In the genomic region with DNA sequence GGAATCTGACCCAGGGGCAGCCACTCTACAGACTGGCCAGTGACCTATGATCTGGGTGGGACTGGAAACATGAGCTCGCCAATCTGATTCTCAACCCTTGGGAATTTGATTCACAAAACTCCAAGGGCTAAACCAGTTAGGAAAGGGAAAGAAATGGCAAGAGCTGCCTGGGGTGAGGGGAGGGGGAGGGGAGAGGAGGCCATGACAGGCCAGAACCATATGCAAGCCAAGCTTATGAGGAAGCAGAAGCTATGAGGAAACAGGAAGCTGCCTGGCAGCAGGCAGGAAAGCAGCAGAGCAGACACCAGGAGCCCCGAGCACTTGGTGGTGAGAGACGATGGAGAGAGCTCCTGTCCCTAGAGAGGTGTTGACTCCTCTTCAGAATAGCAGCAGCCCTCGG, we compare ENCODE assay signal across 9 mouse cellular contexts.
DNase-seq lines count a peak whose midpoint lies in the region; ATAC-seq and TF ChIP-seq lines count a peak whose summit lies in the region.
"Had no signal": no experiment of that assay in that cellular context is flagged by ENCODE, and none has a peak within 500 bp of the region (broad histone marks: within the 10 kb centered on the region; RNA-seq: fewer than 3 reads in every experiment).

No protein-coding gene starts in this region.

- H3K4me1 ChIP-seq in midbrain, embryonic 10.5 days, result peaks cover 39% of the 10 kb centered on the region
- peaks cover 17% of the 10 kb centered on the region for H3K4me1 ChIP-seq in midbrain, embryonic 13.5 days (replicated peaks)
- H3K4me1 ChIP-seq in embryonic facial prominence, embryonic 10.5 days, result peaks cover 45% of the 10 kb centered on the region
- peaks cover 24% of the 10 kb centered on the region for H3K4me1 ChIP-seq in limb, embryonic 15.5 days
- no peaks in the 10 kb centered on the region for H3K4me1 ChIP-seq in forebrain, postnatal 0 days (ENCODE audit: insufficient read depth)

- no peak overlapping the region for H3K4me2 ChIP-seq in midbrain, embryonic 13.5 days (replicated peaks)
- H3K4me2 ChIP-seq in limb, embryonic 15.5 days, result no peak overlapping the region
- H3K4me2 ChIP-seq in forebrain, postnatal 0 days (ENCODE audit: low read depth), result no peak overlapping the region
- H3K4me2 ChIP-seq: hindbrain, embryonic 15.5 days had no signal

- no peak for TF ChIP-seq CTCF in forebrain, postnatal 0 days (IDR thresholded peaks at IDR 0.05; ENCODE audit: low read depth)
- TF ChIP-seq CTCF in left cerebral cortex, adult 2 months (IDR thresholded peaks at IDR 0.05), result no peak

- peaks cover 48% of the 10 kb centered on the region for H3K27me3 ChIP-seq in midbrain, embryonic 10.5 days (ENCODE audit: low read depth, poor library complexity, severe bottlenecking)
- peaks cover 46% of the 10 kb centered on the region for H3K27me3 ChIP-seq in midbrain, embryonic 13.5 days
- H3K27me3 ChIP-seq in embryonic facial prominence, embryonic 10.5 days (replicated peaks; ENCODE audit: low read depth, poor library complexity, severe bottlenecking), result peaks cover 4% of the 10 kb centered on the region; the same call in 1 of the 2 replicates
- H3K27me3 ChIP-seq in limb, embryonic 15.5 days, result no peaks in the 10 kb centered on the region
- H3K27me3 ChIP-seq in forebrain, postnatal 0 days (ENCODE audit: insufficient read depth, low read length), result peaks cover 6% of the 10 kb centered on the region; the same call in 1 of the 2 replicates
- H3K27me3 ChIP-seq: hindbrain, embryonic 15.5 days had no signal

- WGBS in midbrain, embryonic 10.5 days, result 27% methylated on average over 4 of the region's 4 CpGs
- WGBS in midbrain, embryonic 13.5 days, result 53% methylated on average over 4 of the region's 4 CpGs
- 14% methylated on average over 4 of the region's 4 CpGs for WGBS in embryonic facial prominence, embryonic 10.5 days
- 42% methylated on average over 4 of the region's 4 CpGs for WGBS in limb, embryonic 15.5 days
- 67% methylated on average over 4 of the region's 4 CpGs for WGBS in forebrain, postnatal 0 days

- no peaks in the 10 kb centered on the region for H3K36me3 ChIP-seq in midbrain, embryonic 10.5 days
- no peaks in the 10 kb centered on the region for H3K36me3 ChIP-seq in midbrain, embryonic 13.5 days
- H3K36me3 ChIP-seq in embryonic facial prominence, embryonic 10.5 days (replicated peaks), result no peaks in the 10 kb centered on the region
- H3K36me3 ChIP-seq in limb, embryonic 15.5 days, result no peaks in the 10 kb centered on the region
- H3K36me3 ChIP-seq in forebrain, postnatal 0 days (ENCODE audit: insufficient read depth), result no peaks in the 10 kb centered on the region
- H3K36me3 ChIP-seq: hindbrain, embryonic 15.5 days had no signal

- H3K27ac ChIP-seq in midbrain, embryonic 10.5 days (replicated peaks), result no peak overlapping the region; the same call in 1 of the 2 replicates
- no peak overlapping the region for H3K27ac ChIP-seq in midbrain, embryonic 13.5 days
- H3K27ac ChIP-seq in embryonic facial prominence, embryonic 10.5 days (replicated peaks), result peak overlapping the region; percentile 73
- H3K27ac ChIP-seq in limb, embryonic 15.5 days, result 0 out of 2 replicates have a peak overlapping the region, but pooled peaks have one; percentile 28
- no peak overlapping the region for H3K27ac ChIP-seq in forebrain, postnatal 0 days (ENCODE audit: low read depth, low read length)
- no peak overlapping the region for H3K27ac ChIP-seq in left cerebral cortex, adult 2 months
- H3K27ac ChIP-seq: hindbrain, embryonic 15.5 days had no signal

- no peak for ATAC-seq in midbrain, embryonic 13.5 days
- ATAC-seq in limb, embryonic 15.5 days (ENCODE audit: insufficient number of reproducible peaks, low FRiP score, low TSS enrichment, low read depth), result no peak
- ATAC-seq in forebrain, postnatal 0 days, result no peak

- 0 out of 2 replicates have a peak, but pooled peaks cover 3% of the 10 kb centered on the region for H3K9me3 ChIP-seq in midbrain, embryonic 10.5 days (replicated peaks)
- no peaks in the 10 kb centered on the region for H3K9me3 ChIP-seq in midbrain, embryonic 13.5 days
- H3K9me3 ChIP-seq in embryonic facial prominence, embryonic 10.5 days, result no peaks in the 10 kb centered on the region
- H3K9me3 ChIP-seq in limb, embryonic 15.5 days, result no peaks in the 10 kb centered on the region
- no peaks in the 10 kb centered on the region for H3K9me3 ChIP-seq in forebrain, postnatal 0 days (ENCODE audit: low read length)
- H3K9me3 ChIP-seq: hindbrain, embryonic 15.5 days had no signal

- no peak overlapping the region for H3K4me3 ChIP-seq in midbrain, embryonic 10.5 days
- no peak overlapping the region for H3K4me3 ChIP-seq in midbrain, embryonic 13.5 days (replicated peaks)
- peak overlapping the region; percentile 21; the same call in 1 of the 2 replicates for H3K4me3 ChIP-seq in embryonic facial prominence, embryonic 10.5 days
- no peak overlapping the region for H3K4me3 ChIP-seq in limb, embryonic 15.5 days
- no peak overlapping the region for H3K4me3 ChIP-seq in forebrain, postnatal 0 days (ENCODE audit: low read depth, low read length)
- no peak overlapping the region for H3K4me3 ChIP-seq in left cerebral cortex, adult 2 months
- H3K4me3 ChIP-seq: hindbrain, embryonic 15.5 days had no signal

- DNase-seq in midbrain, embryonic 10.5 days (ENCODE audit: low spot score), result peak; percentile 45
- DNase-seq in embryonic facial prominence, embryonic 10.5 days (ENCODE audit: low spot score), result peak; percentile 65
- peak; percentile 16 for DNase-seq in retina, postnatal 1 day
- no peak for DNase-seq in forebrain, postnatal 0 days
- no peak for DNase-seq in left cerebral cortex, adult 2 months (ENCODE audit: extremely low spot score in 1 of 2, low spot score in 2 of 2)
- DNase-seq in cerebellum, postnatal 10 days, result no peak

- intact Hi-C loops in left cerebral cortex, adult 2 months (cut with DNase I), result no loop called here

- no peak overlapping the region for H3K9ac ChIP-seq in midbrain, embryonic 13.5 days (replicated peaks)
- no peak overlapping the region for H3K9ac ChIP-seq in limb, embryonic 15.5 days
- no peak overlapping the region for H3K9ac ChIP-seq in forebrain, postnatal 0 days
- H3K9ac ChIP-seq: hindbrain, embryonic 15.5 days had no signal

Comparison
In these comparisons a context has a peak if more than half of its experiments do, and no peak if none do; other contexts are left out.
1. DNase-seq: peak in midbrain, embryonic 10.5 days (single experiment), embryonic facial prominence, embryonic 10.5 days (single experiment) and retina, postnatal 1 day (single experiment); none in forebrain, postnatal 0 days (single experiment), left cerebral cortex, adult 2 months (0 of 2) and cerebellum, postnatal 10 days (0 of 2).
2. H3K27ac ChIP-seq: peak in embryonic facial prominence, embryonic 10.5 days (single experiment) and limb, embryonic 15.5 days (single experiment); none in midbrain, embryonic 10.5 days (single experiment), midbrain, embryonic 13.5 days (single experiment), forebrain, postnatal 0 days (single experiment) and left cerebral cortex, adult 2 months (single experiment).